9 mouse cellular contexts compared by ENCODE assay signal in the genomic region with DNA sequence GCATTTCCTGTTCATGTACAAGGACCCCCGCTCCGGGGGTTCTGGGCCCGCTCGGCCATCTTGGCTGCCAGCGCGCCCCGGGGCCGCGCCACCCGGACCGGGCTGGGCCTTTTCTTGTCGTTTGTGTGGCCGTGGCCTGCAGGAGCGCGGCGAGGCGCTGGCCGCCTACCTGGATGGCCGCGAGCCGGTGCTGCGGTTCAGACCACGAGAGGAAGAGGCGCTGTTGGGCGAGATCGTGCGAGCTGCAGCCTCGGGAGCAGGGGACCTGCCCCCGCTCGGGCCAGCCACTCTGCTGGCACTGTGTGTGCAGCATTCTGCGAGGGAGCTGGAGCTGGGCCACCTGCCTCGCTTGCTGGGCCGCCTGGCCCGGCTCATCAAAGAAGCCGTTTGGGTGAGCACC. TPM values are rescaled to one million over a fixed set of nuclear protein-coding genes. Genes with fewer than 3 reads are reported as not detected.
DNase-seq lines count a peak whose midpoint lies in the region; ATAC-seq and TF ChIP-seq lines count a peak whose summit lies in the region.
"Had no signal": no experiment of that assay in that cellular context is flagged by ENCODE, and none has a peak within 500 bp of the region (broad histone marks: within the 10 kb centered on the region; RNA-seq: fewer than 3 reads in every experiment).

No protein-coding gene starts in this region.

- peak; percentile 41 for DNase-seq in neural tube, embryonic 11.5 days (ENCODE audit: low spot score)
- no peak for DNase-seq in neural tube, embryonic 10.5 days (ENCODE audit: extremely low spot score, low spot score)
- DNase-seq in embryonic facial prominence, embryonic 11.5 days (ENCODE audit: low spot score) = peak; percentile 58
- DNase-seq in lung, postnatal 0 days (ENCODE audit: low spot score) = peak; percentile 64
- DNase-seq in c-Kit-positive CD71-positive TER-119-positive erythroid progenitor cells, embryonic 14.5 days (ENCODE audit: low spot score) = no peak
- DNase-seq in adrenal gland, adult 18-20 months (ENCODE audit: low spot score in 2 of 2) = no peak

- peaks cover 11% of the 10 kb centered on the region for H3K27me3 ChIP-seq in neural tube, embryonic 11.5 days (ENCODE audit: control insufficient read depth, insufficient read depth, low read length)
- peaks cover 17% of the 10 kb centered on the region for H3K27me3 ChIP-seq in embryonic facial prominence, embryonic 11.5 days (ENCODE audit: control insufficient read depth, insufficient read depth, low read length)
- peaks cover 50% of the 10 kb centered on the region for H3K27me3 ChIP-seq in hindbrain, embryonic 12.5 days
- no peaks in the 10 kb centered on the region for H3K27me3 ChIP-seq in lung, postnatal 0 days (replicated peaks; ENCODE audit: insufficient read depth, low read length)

- no peaks in the 10 kb centered on the region; the same call in 1 of the 2 replicates for H3K4me1 ChIP-seq in neural tube, embryonic 11.5 days (ENCODE audit: control insufficient read depth, insufficient read depth, low read length)
- H3K4me1 ChIP-seq in embryonic facial prominence, embryonic 11.5 days (ENCODE audit: control insufficient read depth, insufficient read depth, low read length) = no peaks in the 10 kb centered on the region; the same call in 1 of the 2 replicates
- H3K4me1 ChIP-seq in hindbrain, embryonic 12.5 days = peaks cover 18% of the 10 kb centered on the region
- H3K4me1 ChIP-seq in lung, postnatal 0 days (ENCODE audit: insufficient read depth, low read depth, low read length) = peaks cover 14% of the 10 kb centered on the region; the same call in 1 of the 2 replicates

- TF ChIP-seq CTCF in lung, postnatal 0 days (IDR thresholded peaks at IDR 0.05) = peak; percentile 65

- peak overlapping the region; percentile 36 for H3K4me2 ChIP-seq in neural tube, embryonic 11.5 days (ENCODE audit: low read depth)
- peak overlapping the region; percentile 46 for H3K4me2 ChIP-seq in embryonic facial prominence, embryonic 11.5 days (ENCODE audit: low read depth, low read length)
- H3K4me2 ChIP-seq in hindbrain, embryonic 12.5 days (replicated peaks) = peak overlapping the region; percentile 49
- H3K4me2 ChIP-seq in lung, postnatal 0 days (replicated peaks; ENCODE audit: low read depth, low read length) = peak overlapping the region; percentile 34

- no peak for ATAC-seq in neural tube, embryonic 11.5 days (ENCODE audit: insufficient read depth, low FRiP score, low TSS enrichment)
- no peak for ATAC-seq in embryonic facial prominence, embryonic 11.5 days (replicated peaks; ENCODE audit: insufficient number of reproducible peaks, low FRiP score, low TSS enrichment, low read depth)
- ATAC-seq in hindbrain, embryonic 12.5 days (ENCODE audit: low FRiP score) = no peak
- ATAC-seq in lung, postnatal 0 days = peak; percentile 20

- H3K27ac ChIP-seq in neural tube, embryonic 11.5 days (ENCODE audit: low read depth, low read length) = no peak overlapping the region
- H3K27ac ChIP-seq in embryonic facial prominence, embryonic 11.5 days (replicated peaks; ENCODE audit: low read depth, low read length) = no peak overlapping the region
- no peak overlapping the region for H3K27ac ChIP-seq in hindbrain, embryonic 12.5 days
- H3K27ac ChIP-seq in lung, postnatal 0 days (ENCODE audit: low read length) = peak overlapping the region; percentile 20; the same call in 1 of the 2 replicates

- no peaks in the 10 kb centered on the region for H3K9me3 ChIP-seq in neural tube, embryonic 11.5 days (ENCODE audit: control insufficient read depth, low read length)
- no peaks in the 10 kb centered on the region for H3K9me3 ChIP-seq in embryonic facial prominence, embryonic 11.5 days (replicated peaks; ENCODE audit: control insufficient read depth, low read length)
- no peaks in the 10 kb centered on the region for H3K9me3 ChIP-seq in hindbrain, embryonic 12.5 days (replicated peaks)
- no peaks in the 10 kb centered on the region for H3K9me3 ChIP-seq in lung, postnatal 0 days (ENCODE audit: low read length)

- peaks cover 2% of the 10 kb centered on the region; the same call in 1 of the 2 replicates for H3K36me3 ChIP-seq in neural tube, embryonic 11.5 days (ENCODE audit: control insufficient read depth, insufficient read depth, low read length)
- no peaks in the 10 kb centered on the region for H3K36me3 ChIP-seq in embryonic facial prominence, embryonic 11.5 days (replicated peaks; ENCODE audit: control insufficient read depth, insufficient read depth, low read depth, low read length)
- H3K36me3 ChIP-seq in hindbrain, embryonic 12.5 days = no peaks in the 10 kb centered on the region
- 0 out of 2 replicates have a peak, but pooled peaks cover 5% of the 10 kb centered on the region for H3K36me3 ChIP-seq in lung, postnatal 0 days (ENCODE audit: insufficient read depth, low read length)

- WGBS in neural tube, embryonic 11.5 days = 20% methylated on average over 33 of the region's 35 CpGs
- 13% methylated on average over 35 of the region's 35 CpGs for WGBS in embryonic facial prominence, embryonic 11.5 days
- 16% methylated on average over 30 of the region's 35 CpGs for WGBS in hindbrain, embryonic 12.5 days
- WGBS in lung, postnatal 0 days = 27% methylated on average over 29 of the region's 35 CpGs

- no peak for TF ChIP-seq EP300 in lung, postnatal 0 days (IDR thresholded peaks at IDR 0.05)

- H3K4me3 ChIP-seq in neural tube, embryonic 11.5 days (ENCODE audit: low read depth, low read length) = peak overlapping the region; percentile 18; the same call in 1 of the 2 replicates
- H3K4me3 ChIP-seq in embryonic facial prominence, embryonic 11.5 days (ENCODE audit: low read depth, low read length) = peak overlapping the region; percentile 12; the same call in 1 of the 2 replicates
- H3K4me3 ChIP-seq in hindbrain, embryonic 12.5 days = peak overlapping the region; percentile 23
- H3K4me3 ChIP-seq in lung, postnatal 0 days (ENCODE audit: low read depth, low read length) = no peak overlapping the region

- peak overlapping the region; percentile 63 for H3K9ac ChIP-seq in neural tube, embryonic 11.5 days (ENCODE audit: low read length)
- H3K9ac ChIP-seq in embryonic facial prominence, embryonic 11.5 days (replicated peaks; ENCODE audit: low read length) = peak overlapping the region; percentile 54
- H3K9ac ChIP-seq in hindbrain, embryonic 12.5 days = peak overlapping the region; percentile 59
- no peak overlapping the region for H3K9ac ChIP-seq in lung, postnatal 0 days (replicated peaks; ENCODE audit: low read depth)

RNA-seq across cellular contexts. Expression of a gene that starts 5.2 kb away (rescaled TPM):
- 5.7 and 7.5 TPM in 2 replicates for polyA plus RNA-seq in neural tube, embryonic 11.5 days (2014; fragmentation: Nextera tagmentation; extraction: Ambion mirVana)
- 5.4 and 5.7 TPM in 2 replicates for polyA plus RNA-seq in embryonic facial prominence, embryonic 11.5 days (2014; fragmentation: Nextera tagmentation; extraction: Ambion mirVana)
- polyA plus RNA-seq in hindbrain, embryonic 12.5 days (2016; fragmentation: Nextera tagmentation; extraction: Ambion mirVana) = 15.6 and 16.2 TPM in 2 replicates
- 43.3 and 49.0 TPM in 2 replicates for polyA plus RNA-seq in lung, postnatal 0 days (2015; fragmentation: Nextera tagmentation; extraction: Ambion mirVana)
- total RNA-seq in adrenal gland, adult 18-20 months (2021) = 10 to 100 TPM; 16.0 to 27.6 TPM

RNA-seq across cellular contexts. Expression of a gene that starts 7.3 kb away (rescaled TPM):
- 2.9 and 5.6 TPM in 2 replicates for polyA plus RNA-seq in neural tube, embryonic 11.5 days (2014; fragmentation: Nextera tagmentation; extraction: Ambion mirVana)
- polyA plus RNA-seq in embryonic facial prominence, embryonic 11.5 days (2014; fragmentation: Nextera tagmentation; extraction: Ambion mirVana) = 1.4 and 1.8 TPM in 2 replicates
- polyA plus RNA-seq in hindbrain, embryonic 12.5 days (2016; fragmentation: Nextera tagmentation; extraction: Ambion mirVana) = 3.7 and 4.8 TPM in 2 replicates
- polyA plus RNA-seq in lung, postnatal 0 days (2015; fragmentation: Nextera tagmentation; extraction: Ambion mirVana) = 4.0 and 4.8 TPM in 2 replicates
- total RNA-seq in adrenal gland, adult 18-20 months (2021) = 1 to 10 TPM; 2.4 to 7.7 TPM

RNA-seq across cellular contexts. Expression of a gene that starts 10.9 kb away (rescaled TPM):
- polyA plus RNA-seq in neural tube, embryonic 11.5 days (2014; fragmentation: Nextera tagmentation; extraction: Ambion mirVana) = not detected in 2 replicates
- polyA plus RNA-seq in embryonic facial prominence, embryonic 11.5 days (2014; fragmentation: Nextera tagmentation; extraction: Ambion mirVana) = 0.08 and 0.11 TPM in 2 replicates
- 0.18 TPM in 1 of 2 replicates, not detected in the other for polyA plus RNA-seq in hindbrain, embryonic 12.5 days (2016; fragmentation: Nextera tagmentation; extraction: Ambion mirVana)
- polyA plus RNA-seq in lung, postnatal 0 days (2015; fragmentation: Nextera tagmentation; extraction: Ambion mirVana) = 0.19 and 0.32 TPM in 2 replicates
- total RNA-seq in adrenal gland, adult 18-20 months (2021) = under 1 TPM; 0.22 to 0.33 TPM

RNA-seq across cellular contexts. Expression of a gene that starts 15.4 kb away (rescaled TPM):
- not detected in 2 replicates for polyA plus RNA-seq in neural tube, embryonic 11.5 days (2014; fragmentation: Nextera tagmentation; extraction: Ambion mirVana)
- 0.38 TPM in 1 of 2 replicates, not detected in the other for polyA plus RNA-seq in embryonic facial prominence, embryonic 11.5 days (2014; fragmentation: Nextera tagmentation; extraction: Ambion mirVana)
- polyA plus RNA-seq in hindbrain, embryonic 12.5 days (2016; fragmentation: Nextera tagmentation; extraction: Ambion mirVana) = 0.14 TPM in 1 of 2 replicates, not detected in the other
- 0.13 and 0.18 TPM in 2 replicates for polyA plus RNA-seq in lung, postnatal 0 days (2015; fragmentation: Nextera tagmentation; extraction: Ambion mirVana)
- total RNA-seq in adrenal gland, adult 18-20 months (2021) = not detected
- total RNA-seq: adrenal gland, postnatal 36 days; left cerebral cortex, postnatal 14 days had no signal

RNA-seq across cellular contexts. Expression of a gene that starts 17.2 kb away (rescaled TPM):
- polyA plus RNA-seq in neural tube, embryonic 11.5 days (2014; fragmentation: Nextera tagmentation; extraction: Ambion mirVana) = not detected in 2 replicates
- 0.22 TPM in 1 of 2 replicates, not detected in the other for polyA plus RNA-seq in embryonic facial prominence, embryonic 11.5 days (2014; fragmentation: Nextera tagmentation; extraction: Ambion mirVana)
- 0.45 TPM in 1 of 2 replicates, not detected in the other for polyA plus RNA-seq in hindbrain, embryonic 12.5 days (2016; fragmentation: Nextera tagmentation; extraction: Ambion mirVana)
- polyA plus RNA-seq in lung, postnatal 0 days (2015; fragmentation: Nextera tagmentation; extraction: Ambion mirVana) = not detected in 2 replicates
- total RNA-seq in adrenal gland, adult 18-20 months (2021) = 1 to 10 TPM in 1 of 2 experiments, not detected in 1; 1.4 TPM
- total RNA-seq: left cerebral cortex, postnatal 14 days had no signal

Comparison
In these comparisons a context has a peak if more than half of its experiments do, and no peak if none do; other contexts are left out.
1. DNase-seq: peak in neural tube, embryonic 11.5 days (single experiment), embryonic facial prominence, embryonic 11.5 days (single experiment) and lung, postnatal 0 days (single experiment); none in neural tube, embryonic 10.5 days (single experiment), c-Kit-positive CD71-positive TER-119-positive erythroid progenitor cells, embryonic 14.5 days (single experiment) and adrenal gland, adult 18-20 months (0 of 2).
2. Peak in every context shown above with its lines, with median percentiles within 50 percentile points of each other: H3K4me2 ChIP-seq.